Mouse (Mus musculus): ENCODE measurements around the gene Idh2. TPM values are rescaled to one million over a fixed set of nuclear protein-coding genes. Genes with fewer than 3 reads are reported as not detected.

Gene Idh2
- polyA plus RNA-seq, 1 experiment from 2014 or later = 595 TPM

DNA sequence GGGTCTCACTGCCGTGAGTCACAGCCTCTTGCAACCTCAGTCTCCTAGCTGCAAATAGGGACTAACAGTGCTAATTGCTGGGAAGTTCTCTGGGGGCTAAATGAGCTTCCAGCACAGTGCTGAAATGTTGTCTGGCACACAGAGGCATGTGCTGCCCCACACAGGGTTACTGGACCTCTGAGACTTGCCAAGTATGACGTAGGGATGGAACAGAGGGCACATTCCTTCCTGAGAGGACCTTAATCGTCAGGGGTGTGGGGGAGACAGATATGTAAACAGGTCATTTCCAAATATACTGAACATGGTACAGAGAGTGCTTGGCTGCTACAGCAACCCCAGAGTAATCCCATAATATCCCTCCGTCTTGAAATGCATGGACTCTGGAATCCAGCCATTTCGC lies 5.9 kb upstream of the Idh2 start:
- H3K9ac ChIP-seq = no peak overlapping the region
- peak overlapping the region; percentile 23; the same call in 1 of the 2 replicates for H3K27ac ChIP-seq
- peaks cover 11% of the 10 kb centered on the region; the same call in 1 of the 2 replicates for H3K4me1 ChIP-seq
- ATAC-seq (ENCODE audit: insufficient read depth, low FRiP score, low read depth) = peak; percentile 68; the same call in 1 of the 2 replicates
- 47% methylated on average over 5 of the region's 5 CpGs for WGBS
- no peak overlapping the region for H3K4me3 ChIP-seq (replicated peaks)
- H3K27me3 ChIP-seq (replicated peaks) = no peaks in the 10 kb centered on the region
- H3K36me3 ChIP-seq = no peaks in the 10 kb centered on the region
- no peaks in the 10 kb centered on the region for H3K9me3 ChIP-seq
- no peak overlapping the region for H3K4me2 ChIP-seq

DNA sequence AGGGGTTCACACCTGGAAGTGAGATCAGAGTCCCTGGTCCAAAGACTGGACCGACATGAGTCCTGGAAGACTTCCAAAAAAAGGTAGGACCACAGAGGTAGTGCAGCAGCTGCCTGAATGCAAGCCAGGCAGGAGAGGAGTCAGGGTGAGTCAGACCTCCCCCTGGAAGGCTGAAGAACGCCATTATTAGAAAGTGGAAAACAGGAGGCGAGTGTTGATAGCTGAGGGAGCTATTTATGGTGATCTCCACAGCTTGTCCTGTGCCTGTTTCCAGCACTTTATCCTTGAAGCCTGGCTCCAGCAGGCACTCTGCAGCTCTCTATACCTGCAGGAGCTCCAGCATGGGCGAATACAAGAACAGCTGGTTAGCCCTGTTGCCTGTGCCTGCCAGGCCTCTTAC lies 4.0 kb upstream of the Idh2 start:
- Histone ChIP-seq H3K4me1 (peaks cover 18% of the 10 kb centered on the region; the same call in 1 of the 2 replicates), H3K27me3 (replicated peaks) (no peaks in the 10 kb centered on the region), H3K36me3 (no peaks in the 10 kb centered on the region), H3K9me3 (no peaks in the 10 kb centered on the region), H3K9ac (no peak overlapping the region), H3K4me2 (no peak overlapping the region), H3K4me3 (replicated peaks) (no peak overlapping the region), H3K27ac (no peak overlapping the region; the same call in 1 of the 2 replicates)
- 50% methylated on average over 4 of the region's 4 CpGs for WGBS
- no peak for ATAC-seq (ENCODE audit: insufficient read depth, low FRiP score, low read depth)

DNA sequence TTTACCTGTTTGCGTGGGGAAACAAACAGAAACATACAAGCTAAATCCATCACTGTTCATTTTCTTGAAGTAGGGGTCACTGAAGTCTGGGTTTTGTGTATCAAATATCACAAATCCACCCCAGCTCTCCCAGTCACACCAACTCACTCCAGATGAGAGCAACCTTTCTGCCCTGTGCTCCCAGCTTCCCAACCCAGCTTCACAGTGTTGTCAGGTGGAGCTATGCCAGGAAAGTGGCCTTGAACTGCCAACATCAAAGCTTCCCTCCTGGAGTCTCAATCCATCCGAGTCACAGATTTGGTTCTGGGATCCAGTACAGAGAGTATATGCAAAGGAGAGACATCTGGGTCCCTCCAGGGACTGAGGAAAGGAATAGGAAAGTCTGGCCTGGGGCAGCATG lies 966 bp upstream of the Idh2 start:
- Histone ChIP-seq H3K9me3 (no peaks in the 10 kb centered on the region), H3K27me3 (replicated peaks) (no peaks in the 10 kb centered on the region), H3K27ac (no peak overlapping the region), H3K9ac (no peak overlapping the region), H3K4me1 (peaks cover 37% of the 10 kb centered on the region), H3K36me3 (no peaks in the 10 kb centered on the region), H3K4me2 (peak overlapping the region; percentile 84; the same call in 1 of the 2 replicates), H3K4me3 (replicated peaks) (peak overlapping the region; percentile 87; the same call in 1 of the 2 replicates)
- ATAC-seq (ENCODE audit: insufficient read depth, low FRiP score, low read depth) = no peak
- WGBS = 81% methylated on average over 2 of the region's 2 CpGs

DNA sequence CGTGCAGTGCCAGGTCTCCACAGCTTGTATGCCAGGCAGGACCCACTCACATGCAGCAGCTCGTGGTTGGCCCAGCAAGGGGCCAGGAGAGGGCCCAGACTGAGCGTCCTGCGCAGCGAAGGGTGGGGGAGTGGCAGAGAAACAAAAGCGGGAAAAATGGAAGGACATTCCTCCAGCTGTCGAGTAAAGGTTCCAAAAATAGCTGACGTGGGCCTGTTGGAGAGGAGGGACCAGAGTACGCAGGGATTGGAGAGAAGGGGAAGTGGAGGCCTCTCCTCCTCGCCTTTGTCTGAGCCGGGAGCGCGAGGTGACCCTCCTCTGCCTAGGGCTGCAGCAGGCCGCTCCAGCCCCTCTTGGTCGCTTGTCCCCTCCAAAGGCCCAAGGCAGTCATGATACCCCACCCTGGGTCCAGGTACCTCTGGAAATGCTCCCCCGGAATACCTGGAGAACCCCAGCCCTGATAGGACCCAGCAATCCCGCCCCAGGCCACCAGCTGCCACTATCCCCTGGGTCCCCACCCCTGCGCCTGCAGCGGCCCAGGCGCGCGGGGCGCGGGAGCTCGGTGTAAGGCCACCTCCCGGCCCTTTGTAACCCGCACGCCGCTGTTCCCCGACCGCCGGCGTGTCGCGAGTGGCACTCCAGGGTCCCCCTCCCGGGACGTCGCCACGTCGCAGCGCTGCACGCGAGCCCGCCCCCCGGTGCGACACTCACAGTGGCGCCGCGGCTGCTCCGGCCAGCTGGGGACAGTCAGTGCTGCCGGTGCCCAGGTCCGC lies 555 bp downstream of the Idh2 start:
- Histone ChIP-seq H3K27me3 (replicated peaks) (no peaks in the 10 kb centered on the region), H3K9me3 (no peaks in the 10 kb centered on the region), H3K4me3 (replicated peaks) (peak overlapping the region; percentile 87), H3K36me3 (no peaks in the 10 kb centered on the region; the same call in 1 of the 2 replicates), H3K9ac (peak overlapping the region; percentile 97), H3K4me2 (peak overlapping the region; percentile 84), H3K27ac (peak overlapping the region; percentile 95), H3K4me1 (peaks cover 41% of the 10 kb centered on the region)
- under 1% methylated on average over 52 of the region's 52 CpGs for WGBS
- ATAC-seq (ENCODE audit: insufficient read depth, low FRiP score, low read depth) = peak; percentile 69

DNA sequence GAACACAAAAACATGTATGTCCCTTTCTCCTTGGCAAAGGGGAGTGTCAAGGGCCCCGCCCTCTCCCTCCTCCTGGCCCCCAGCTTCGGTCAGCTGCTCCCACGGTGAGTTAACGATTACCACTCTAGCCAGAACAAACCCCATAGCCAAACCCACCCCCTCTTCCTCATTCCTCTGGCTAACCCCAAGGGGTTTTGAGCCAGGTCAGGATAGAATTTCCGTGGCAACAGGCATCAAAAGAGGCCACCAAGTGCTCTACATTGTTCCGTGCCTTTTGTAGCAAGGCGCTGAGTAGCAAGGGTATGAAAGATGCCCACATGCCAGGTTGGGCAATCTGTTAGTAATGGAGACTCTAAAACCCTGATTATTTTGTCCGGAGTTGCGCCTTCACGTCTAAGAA lies 1.2 kb downstream of the Idh2 start:
- H3K9ac ChIP-seq = peak overlapping the region; percentile 97
- H3K36me3 ChIP-seq = peaks cover 3% of the 10 kb centered on the region
- H3K27ac ChIP-seq = peak overlapping the region; percentile 95
- H3K4me1 ChIP-seq = peaks cover 41% of the 10 kb centered on the region
- H3K4me3 ChIP-seq (replicated peaks) = peak overlapping the region; percentile 87
- no peak for ATAC-seq (ENCODE audit: insufficient read depth, low FRiP score, low read depth)
- H3K4me2 ChIP-seq = peak overlapping the region; percentile 84
- no peaks in the 10 kb centered on the region for H3K9me3 ChIP-seq
- 7% methylated on average over 10 of the region's 10 CpGs for WGBS
- no peaks in the 10 kb centered on the region for H3K27me3 ChIP-seq (replicated peaks)

DNA sequence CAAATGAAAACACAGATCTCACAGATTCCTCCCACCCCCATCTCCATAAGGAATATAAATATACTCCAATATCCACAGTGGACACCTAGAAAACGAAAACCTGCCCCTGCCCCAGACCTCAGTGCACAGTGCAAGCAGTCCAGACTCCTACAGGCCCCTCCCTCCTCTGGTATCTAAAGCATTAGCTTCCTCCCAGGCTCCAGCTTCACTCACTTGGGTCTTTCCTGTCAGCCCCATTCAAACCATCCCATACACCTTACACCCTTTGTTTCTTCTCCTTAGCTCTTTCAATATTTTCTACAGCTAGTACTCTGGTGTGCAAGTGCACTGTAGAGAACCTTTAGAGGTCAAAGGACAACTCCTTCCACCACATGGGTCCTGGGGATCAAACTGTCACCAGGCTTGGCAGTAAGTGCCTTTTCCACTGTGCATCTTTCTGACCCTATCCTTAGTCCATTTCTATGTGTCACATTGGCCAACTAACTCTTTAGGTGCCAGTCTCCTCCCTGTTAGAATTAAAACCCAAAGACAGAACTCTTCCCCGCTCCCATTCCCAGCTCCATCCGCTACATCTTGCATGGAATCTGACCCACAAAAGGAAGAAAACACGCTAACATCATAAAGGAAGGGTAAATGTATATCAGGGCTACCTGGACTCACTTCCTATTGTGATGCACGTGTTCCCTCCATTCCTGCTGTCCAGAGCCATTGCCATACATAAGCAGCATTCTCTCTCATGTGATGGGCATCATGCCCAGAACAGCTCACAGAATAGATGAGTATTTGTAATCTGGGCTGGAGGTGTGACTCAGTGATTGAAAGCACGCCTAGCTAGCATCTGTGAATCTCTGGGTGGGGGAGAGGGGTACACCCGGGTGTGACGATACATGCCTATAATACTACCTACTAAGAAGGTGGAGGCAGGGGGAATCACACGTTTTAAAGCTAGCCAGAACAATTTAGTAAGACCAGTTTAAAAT lies 3.8 kb downstream of the Idh2 start:
- peaks cover 17% of the 10 kb centered on the region for H3K36me3 ChIP-seq
- WGBS = 66% methylated on average over 9 of the region's 9 CpGs
- H3K4me2 ChIP-seq = 0 out of 2 replicates have a peak overlapping the region, but pooled peaks have one; percentile 6
- no peak for ATAC-seq (ENCODE audit: insufficient read depth, low FRiP score, low read depth)
- 0 out of 2 replicates have a peak, but pooled peaks cover 2% of the 10 kb centered on the region for H3K9me3 ChIP-seq
- no peak overlapping the region for H3K4me3 ChIP-seq (replicated peaks)
- H3K27ac ChIP-seq = no peak overlapping the region
- H3K4me1 ChIP-seq = peaks cover 41% of the 10 kb centered on the region
- H3K9ac ChIP-seq = no peak overlapping the region
- no peaks in the 10 kb centered on the region for H3K27me3 ChIP-seq (replicated peaks)

DNA sequence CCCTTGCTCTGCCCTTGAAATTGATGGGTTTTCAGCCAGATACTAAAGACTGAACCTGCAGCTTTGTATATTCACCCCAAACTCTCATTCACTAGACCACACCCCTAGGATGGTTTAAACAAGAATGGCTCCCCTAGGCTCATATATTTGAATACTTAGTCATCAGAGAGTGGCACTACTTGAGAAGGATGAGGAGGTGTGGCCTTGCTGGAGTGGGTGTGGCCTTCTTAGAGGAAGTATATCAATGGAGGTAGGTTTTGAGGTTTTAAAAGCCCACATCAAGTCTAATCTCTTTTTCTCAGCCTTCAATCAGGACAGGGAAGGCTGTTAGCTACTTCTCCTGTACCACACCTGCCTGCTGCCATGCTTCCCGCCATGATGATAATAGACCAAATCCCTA lies 8.8 kb downstream of the Idh2 start:
- Histone ChIP-seq H3K9ac (no peak overlapping the region), H3K27me3 (replicated peaks) (no peaks in the 10 kb centered on the region), H3K4me1 (peaks cover 15% of the 10 kb centered on the region), H3K4me3 (replicated peaks) (no peak overlapping the region), H3K36me3 (peaks cover 17% of the 10 kb centered on the region), H3K27ac (no peak overlapping the region), H3K9me3 (0 out of 2 replicates have a peak, but pooled peaks cover 2% of the 10 kb centered on the region), H3K4me2 (no peak overlapping the region)
- ATAC-seq (ENCODE audit: insufficient read depth, low FRiP score, low read depth) = no peak
- WGBS = 94% methylated on average over 1 of the region's 1 CpGs

DNA sequence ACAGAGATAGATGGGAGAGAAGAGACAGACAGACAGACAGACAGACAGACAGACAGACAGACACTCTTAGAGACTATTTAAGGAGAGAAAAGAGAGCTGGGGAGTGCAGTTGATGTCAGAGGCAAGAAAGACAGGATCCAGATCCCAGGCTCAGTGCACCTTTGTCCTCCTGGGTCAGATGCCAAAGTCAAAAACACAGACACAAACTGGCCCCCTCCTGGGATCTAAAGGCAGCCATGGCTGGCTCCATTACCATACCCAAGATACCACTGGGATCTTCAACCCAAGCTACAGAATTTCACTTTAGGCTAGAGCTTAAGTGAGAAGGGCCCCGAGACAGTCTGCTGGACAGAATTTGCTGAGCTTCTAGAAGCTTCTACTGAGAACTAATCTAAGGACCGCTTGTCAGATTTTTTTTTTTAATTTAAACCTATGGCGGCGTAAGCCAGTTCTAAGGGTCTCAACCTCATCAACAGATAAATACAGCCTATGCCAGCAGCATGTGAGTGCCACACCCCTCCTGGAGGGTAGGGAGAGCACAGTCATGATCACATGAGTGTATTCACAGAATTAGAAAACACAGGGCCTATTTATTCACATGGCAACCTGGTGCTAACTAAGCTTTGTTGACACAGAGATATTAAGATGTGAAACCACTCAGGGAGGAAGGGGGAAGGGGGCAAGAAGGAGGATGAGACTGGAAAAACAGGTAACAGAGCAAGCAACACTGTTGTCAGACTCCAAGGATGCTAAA lies 9.4 kb downstream of the Idh2 start:
- peak; percentile 61; the same call in 1 of the 2 replicates for ATAC-seq (ENCODE audit: insufficient read depth, low FRiP score, low read depth)
- no peak overlapping the region for H3K4me3 ChIP-seq (replicated peaks)
- H3K36me3 ChIP-seq = peaks cover 21% of the 10 kb centered on the region
- no peak overlapping the region for H3K4me2 ChIP-seq
- no peak overlapping the region for H3K27ac ChIP-seq
- WGBS = 88% methylated on average over 4 of the region's 4 CpGs
- H3K9ac ChIP-seq = no peak overlapping the region
- H3K27me3 ChIP-seq (replicated peaks) = no peaks in the 10 kb centered on the region
- peaks cover 9% of the 10 kb centered on the region; the same call in 1 of the 2 replicates for H3K4me1 ChIP-seq
- H3K9me3 ChIP-seq = 0 out of 2 replicates have a peak, but pooled peaks cover 2% of the 10 kb centered on the region

DNA sequence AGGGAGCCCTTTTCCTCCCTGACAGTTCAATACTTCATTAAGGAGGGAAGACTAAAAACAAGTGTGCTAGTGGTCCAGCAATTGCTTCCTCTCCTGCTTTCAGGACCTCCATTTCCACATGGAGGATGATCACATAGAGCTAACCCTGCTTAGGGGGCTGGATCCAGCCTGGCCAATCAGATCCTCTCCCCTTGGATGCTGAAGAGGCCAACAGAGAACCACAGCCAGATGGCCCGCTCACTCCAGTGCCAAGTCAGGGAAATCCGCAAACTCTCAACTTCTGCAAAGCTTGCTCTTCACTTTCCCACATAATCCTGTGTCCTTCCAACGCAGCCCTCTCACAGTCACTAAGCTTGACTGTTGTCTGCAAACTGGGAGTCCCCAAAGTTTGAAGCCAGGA lies 11.9 kb downstream of the Idh2 start:
- 77% methylated on average over 3 of the region's 3 CpGs for WGBS
- peaks cover 5% of the 10 kb centered on the region; the same call in 1 of the 2 replicates for H3K4me1 ChIP-seq
- H3K27me3 ChIP-seq (replicated peaks) = no peaks in the 10 kb centered on the region
- peaks cover 44% of the 10 kb centered on the region for H3K36me3 ChIP-seq
- H3K9me3 ChIP-seq = 0 out of 2 replicates have a peak, but pooled peaks cover 2% of the 10 kb centered on the region
- no peak overlapping the region for H3K4me2 ChIP-seq
- H3K9ac ChIP-seq = no peak overlapping the region
- no peak overlapping the region for H3K4me3 ChIP-seq (replicated peaks)
- H3K27ac ChIP-seq = no peak overlapping the region
- ATAC-seq (ENCODE audit: insufficient read depth, low FRiP score, low read depth) = no peak

DNA sequence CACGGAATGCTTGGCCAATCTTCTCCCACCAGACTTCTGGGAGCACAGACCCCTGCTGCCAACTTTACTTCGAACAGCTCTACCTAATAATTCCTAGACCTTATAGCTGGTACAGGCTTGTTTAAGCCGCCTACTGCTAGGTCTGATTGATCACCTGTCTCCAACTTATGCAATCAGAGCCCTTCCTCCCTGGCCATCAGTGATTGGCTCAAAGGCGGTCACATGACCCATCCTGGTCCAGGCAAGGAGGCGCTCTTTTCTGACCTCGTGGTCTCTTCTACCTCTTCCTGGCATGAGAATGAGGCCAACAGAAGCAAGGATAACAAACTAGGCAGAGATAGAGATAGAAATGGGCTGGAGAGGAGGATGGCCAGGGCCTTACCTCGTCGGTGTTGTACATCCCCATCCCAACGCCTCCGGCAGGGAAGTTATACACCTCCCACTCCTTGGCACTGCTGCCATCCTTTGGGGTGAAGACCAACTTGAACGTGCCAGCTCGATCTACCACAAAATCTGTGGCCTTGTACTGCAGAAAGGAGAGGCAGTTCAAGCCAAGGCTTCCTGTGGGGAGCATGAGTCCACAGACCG lies 16.7 kb downstream of the Idh2 start:
- no peaks in the 10 kb centered on the region for H3K4me1 ChIP-seq
- H3K4me3 ChIP-seq (replicated peaks) = no peak overlapping the region
- H3K4me2 ChIP-seq = no peak overlapping the region
- H3K9me3 ChIP-seq = no peaks in the 10 kb centered on the region
- no peak for ATAC-seq (ENCODE audit: insufficient read depth, low FRiP score, low read depth)
- H3K27me3 ChIP-seq (replicated peaks) = no peaks in the 10 kb centered on the region
- H3K27ac ChIP-seq = no peak overlapping the region
- H3K36me3 ChIP-seq = peaks cover 62% of the 10 kb centered on the region
- H3K9ac ChIP-seq = no peak overlapping the region
- 88% methylated on average over 13 of the region's 13 CpGs for WGBS

All from stomach, embryonic 15.5 days (tissue).